In genomic region chr2:93786175-93786574, GRCm38 (mm10) we compare ENCODE assay signal across 9 mouse cellular contexts. TPM values are rescaled to one million over a fixed set of nuclear protein-coding genes. Genes with fewer than 3 reads are reported as not detected.
DNase-seq lines count a peak whose midpoint lies in the region; ATAC-seq lines count a peak whose summit lies in the region.
"Had no signal": no experiment of that assay in that cellular context is flagged by ENCODE, and none has a peak within 500 bp of the region (broad histone marks: within the 10 kb centered on the region; RNA-seq: fewer than 3 reads in every experiment).

No protein-coding gene starts in this region.

- no peak overlapping the region for H3K9ac ChIP-seq in kidney, embryonic 15.5 days
- no peak overlapping the region for H3K9ac ChIP-seq in midbrain, embryonic 11.5 days (ENCODE audit: low read length)
- H3K9ac ChIP-seq: neural tube, embryonic 12.5 days had no signal

- 41% methylated on average over 4 of the region's 4 CpGs for WGBS in kidney, embryonic 15.5 days
- WGBS in midbrain, embryonic 11.5 days = 50% methylated on average over 4 of the region's 4 CpGs

- 0 out of 2 replicates have a peak, but pooled peaks cover 4% of the 10 kb centered on the region for H3K27me3 ChIP-seq in kidney, embryonic 15.5 days
- no peaks in the 10 kb centered on the region for H3K27me3 ChIP-seq in midbrain, embryonic 11.5 days (ENCODE audit: control insufficient read depth, insufficient read depth, low read length)
- H3K27me3 ChIP-seq: neural tube, embryonic 12.5 days had no signal

- H3K4me1 ChIP-seq in kidney, embryonic 15.5 days = peaks cover 10% of the 10 kb centered on the region; the same call in 1 of the 2 replicates
- peaks cover 11% of the 10 kb centered on the region for H3K4me1 ChIP-seq in midbrain, embryonic 11.5 days (ENCODE audit: control insufficient read depth, insufficient read depth, low read length)

- DNase-seq in kidney, adult 18-20 months = peak; percentile 80
- peak; percentile 88 to 91 for DNase-seq in cerebellum, adult 18-20 months
- DNase-seq in forelimb bud, embryonic 11.5 days (ENCODE audit: low read depth, low spot score) = peak; percentile 86
- DNase-seq in hindlimb bud, embryonic 11.5 days (ENCODE audit: extremely low spot score, low read depth, low spot score) = peak; percentile 85
- peak; percentile 65 to 69 for DNase-seq in left cerebral cortex, adult 8-10 months (ENCODE audit: low spot score in 2 of 2)
- peak; percentile 98 for DNase-seq in midbrain, embryonic 11.5 days (ENCODE audit: low spot score, missing footprints)
- DNase-seq in spleen, postnatal 36 days (ENCODE audit: low spot score in 2 of 2) = peak; percentile 17 to 23

- no peak; the same call in 1 of the 2 replicates for ATAC-seq in kidney, embryonic 15.5 days (replicated peaks; ENCODE audit: low FRiP score)
- peak; percentile 51; the same call in 1 of the 2 replicates for ATAC-seq in midbrain, embryonic 11.5 days (ENCODE audit: low FRiP score)

- no peak overlapping the region for H3K4me2 ChIP-seq in kidney, embryonic 15.5 days
- H3K4me2 ChIP-seq in midbrain, embryonic 11.5 days = no peak overlapping the region
- H3K4me2 ChIP-seq: neural tube, embryonic 12.5 days had no signal

- H3K27ac ChIP-seq in kidney, embryonic 15.5 days = no peak overlapping the region
- no peak overlapping the region for H3K27ac ChIP-seq in midbrain, embryonic 11.5 days (ENCODE audit: low read depth, low read length)
- H3K27ac ChIP-seq: neural tube, embryonic 12.5 days had no signal

- H3K9me3 ChIP-seq in kidney, embryonic 15.5 days (replicated peaks) = no peaks in the 10 kb centered on the region
- no peaks in the 10 kb centered on the region for H3K9me3 ChIP-seq in midbrain, embryonic 11.5 days (ENCODE audit: control insufficient read depth, low read length)
- H3K9me3 ChIP-seq: neural tube, embryonic 12.5 days had no signal

- H3K36me3 ChIP-seq in kidney, embryonic 15.5 days = peaks cover 29% of the 10 kb centered on the region
- H3K36me3 ChIP-seq in midbrain, embryonic 11.5 days (ENCODE audit: control insufficient read depth, insufficient read depth, low read length) = no peaks in the 10 kb centered on the region; the same call in 1 of the 2 replicates

- H3K4me3 ChIP-seq in kidney, embryonic 15.5 days (replicated peaks) = no peak overlapping the region
- no peak overlapping the region for H3K4me3 ChIP-seq in midbrain, embryonic 11.5 days (ENCODE audit: low read depth, low read length)
- H3K4me3 ChIP-seq: neural tube, embryonic 12.5 days had no signal

RNA-seq across cellular contexts. Expression of gene Ext2, which starts 36.2 kb away (rescaled TPM):
- polyA plus RNA-seq in kidney, embryonic 15.5 days (2015; fragmentation: Nextera tagmentation; extraction: Ambion mirVana) = 109 and 122 TPM in 2 replicates
- 10 to 100 TPM; 51.4 to 59.1 (median 55.9) TPM for total RNA-seq in left cerebral cortex, adult 8-10 months (2022)
- polyA plus RNA-seq in midbrain, embryonic 11.5 days (2014; fragmentation: Nextera tagmentation; extraction: Ambion mirVana) = 63.8 and 68.2 TPM in 2 replicates

Comparison
In these comparisons a context has a peak if more than half of its experiments do, and no peak if none do; other contexts are left out.
1. DNase-seq: peak in every context shown above with its lines; median percentile 98 in midbrain, embryonic 11.5 days; 90 in cerebellum, adult 18-20 months; 86 in forelimb bud, embryonic 11.5 days; 85 in hindlimb bud, embryonic 11.5 days; 80 in kidney, adult 18-20 months; 67 in left cerebral cortex, adult 8-10 months; 20 in spleen, postnatal 36 days.